Mouse (Mus musculus): ENCODE data around the gene Spata45. TPM values are rescaled to one million over a fixed set of nuclear protein-coding genes. Genes with fewer than 3 reads are reported as not detected.
"Not testable (repeated sequence)": the region's sequence is repeated elsewhere in the genome, so short reads cannot be mapped to it uniquely, and the experiment has no call there.

Spata45 gene
- total RNA-seq, 1 experiment, result 4.6 TPM

- no peak overlapping the region for H3K4me3 ChIP-seq (ENCODE audit: insufficient read depth in 1 of 2, low read depth in 1 of 2, low read length in 2 of 2, poor library complexity in 1 of 2, severe bottlenecking in 1 of 2)
- TF ChIP-seq MAFK (IDR thresholded peaks at IDR 0.05; ENCODE audit: insufficient read depth, low read depth, low read length) (no peak), ZC3H11A (IDR thresholded peaks at IDR 0.05; ENCODE audit: borderline replicate concordance, low read depth, low read length) (no peak), ZNF384 (IDR thresholded peaks at IDR 0.05; ENCODE audit: low read depth, low read length) (no peak), HCFC1 (IDR thresholded peaks at IDR 0.05; ENCODE audit: borderline replicate concordance, insufficient read depth, low read length) (no peak), CHD2 (IDR thresholded peaks at IDR 0.05; ENCODE audit: low read depth, low read length) (no peak)
- no peak overlapping the region for H3K27ac ChIP-seq (ENCODE audit: insufficient read depth, low read depth, low read length, poor library complexity, severe bottlenecking)
- DNase-seq (ENCODE audit: low read depth, low spot score), result no peak
- in situ Hi-C loops (cut with MboI; ENCODE audit: low sequenced_read_pairs in 2 of 2, unreplicated experiment in 2 of 2), result no loop called here
- no peaks in the 10 kb centered on the region for H3K4me1 ChIP-seq (ENCODE audit: control insufficient read depth in 2 of 2, insufficient read depth in 2 of 2, low read length in 2 of 2, poor library complexity in 1 of 2)
- H3K36me3 ChIP-seq (ENCODE audit: control insufficient read depth, insufficient read depth, low read length, poor library complexity, severe bottlenecking), result no peaks in the 10 kb centered on the region; the same call in 1 of the 2 replicates
- no peak overlapping the region for H3K9ac ChIP-seq (ENCODE audit: insufficient read depth, low read depth, low read length, poor library complexity, severe bottlenecking)
- no peaks in the 10 kb centered on the region for H3K9me3 ChIP-seq (ENCODE audit: control insufficient read depth, insufficient read depth, low read depth, low read length)
Measured at GRCm38 (mm10) chr1:191019803-191020202, 16.6 kb upstream of the Spata45 start.

GRCm38 (mm10) chr1:191020217-191020924 lies 16.1 kb upstream of the Spata45 start:
- Histone ChIP-seq H3K36me3 (ENCODE audit: control insufficient read depth, insufficient read depth, low read length, poor library complexity, severe bottlenecking) (no peaks in the 10 kb centered on the region; the same call in 1 of the 2 replicates), H3K9ac (ENCODE audit: insufficient read depth, low read depth, low read length, poor library complexity, severe bottlenecking) (no peak overlapping the region), H3K4me1 (ENCODE audit: control insufficient read depth in 2 of 2, insufficient read depth in 2 of 2, low read length in 2 of 2, poor library complexity in 1 of 2) (no peaks in the 10 kb centered on the region), H3K27ac (ENCODE audit: insufficient read depth, low read depth, low read length, poor library complexity, severe bottlenecking) (no peak overlapping the region), H3K4me3 (ENCODE audit: insufficient read depth in 1 of 2, low read depth in 1 of 2, low read length in 2 of 2, poor library complexity in 1 of 2, severe bottlenecking in 1 of 2) (no peak overlapping the region), H3K9me3 (ENCODE audit: control insufficient read depth, insufficient read depth, low read depth, low read length) (no peaks in the 10 kb centered on the region)
- in situ Hi-C loops (cut with MboI; ENCODE audit: low sequenced_read_pairs in 2 of 2, unreplicated experiment in 2 of 2), result no loop called here
- TF ChIP-seq HCFC1 (IDR thresholded peaks at IDR 0.05; ENCODE audit: borderline replicate concordance, insufficient read depth, low read length), result no peak
- DNase-seq (ENCODE audit: low read depth, low spot score), result no peak

GRCm38 (mm10) chr1:191021016-191021415 lies 15.4 kb upstream of the Spata45 start:
- Histone ChIP-seq H3K4me3 (ENCODE audit: insufficient read depth in 1 of 2, low read depth in 1 of 2, low read length in 2 of 2, poor library complexity in 1 of 2, severe bottlenecking in 1 of 2) (no peak overlapping the region), H3K4me1 (ENCODE audit: control insufficient read depth in 2 of 2, insufficient read depth in 2 of 2, low read length in 2 of 2, poor library complexity in 1 of 2) (no peaks in the 10 kb centered on the region), H3K27ac (ENCODE audit: insufficient read depth, low read depth, low read length, poor library complexity, severe bottlenecking) (no peak overlapping the region), H3K36me3 (ENCODE audit: control insufficient read depth, insufficient read depth, low read length, poor library complexity, severe bottlenecking) (no peaks in the 10 kb centered on the region; the same call in 1 of the 2 replicates), H3K9me3 (ENCODE audit: control insufficient read depth, insufficient read depth, low read depth, low read length) (no peaks in the 10 kb centered on the region), H3K9ac (ENCODE audit: insufficient read depth, low read depth, low read length, poor library complexity, severe bottlenecking) (no peak overlapping the region)
- DNase-seq (ENCODE audit: low read depth, low spot score), result no peak
- in situ Hi-C loops (cut with MboI; ENCODE audit: low sequenced_read_pairs in 2 of 2, unreplicated experiment in 2 of 2), result no loop called here
- TF ChIP-seq CHD2 (IDR thresholded peaks at IDR 0.05; ENCODE audit: low read depth, low read length), result no peak
- no peak for TF ChIP-seq MAFK (IDR thresholded peaks at IDR 0.05; ENCODE audit: insufficient read depth, low read depth, low read length)
- TF ChIP-seq ZC3H11A (IDR thresholded peaks at IDR 0.05; ENCODE audit: borderline replicate concordance, low read depth, low read length), result no peak
- TF ChIP-seq ZNF384 (IDR thresholded peaks at IDR 0.05; ENCODE audit: low read depth, low read length), result no peak
- TF ChIP-seq HCFC1 (IDR thresholded peaks at IDR 0.05; ENCODE audit: borderline replicate concordance, insufficient read depth, low read length), result no peak

GRCm38 (mm10) chr1:191023140-191023539 lies 13.3 kb upstream of the Spata45 start:
- in situ Hi-C loops (cut with MboI; ENCODE audit: low sequenced_read_pairs in 2 of 2, unreplicated experiment in 2 of 2), result no loop called here
- no peak overlapping the region for H3K9ac ChIP-seq (ENCODE audit: insufficient read depth, low read depth, low read length, poor library complexity, severe bottlenecking)
- DNase-seq (ENCODE audit: low read depth, low spot score), result no peak
- TF ChIP-seq HCFC1 (IDR thresholded peaks at IDR 0.05; ENCODE audit: borderline replicate concordance, insufficient read depth, low read length), result no peak
- TF ChIP-seq MAFK (IDR thresholded peaks at IDR 0.05; ENCODE audit: insufficient read depth, low read depth, low read length), result no peak
- H3K36me3 ChIP-seq (ENCODE audit: control insufficient read depth, insufficient read depth, low read length, poor library complexity, severe bottlenecking), result no peaks in the 10 kb centered on the region; the same call in 1 of the 2 replicates
- H3K27ac ChIP-seq (ENCODE audit: insufficient read depth, low read depth, low read length, poor library complexity, severe bottlenecking), result no peak overlapping the region
- no peaks in the 10 kb centered on the region for H3K4me1 ChIP-seq (ENCODE audit: control insufficient read depth in 2 of 2, insufficient read depth in 2 of 2, low read length in 2 of 2, poor library complexity in 1 of 2)
- no peaks in the 10 kb centered on the region for H3K9me3 ChIP-seq (ENCODE audit: control insufficient read depth, insufficient read depth, low read depth, low read length)
- H3K4me3 ChIP-seq (ENCODE audit: insufficient read depth in 1 of 2, low read depth in 1 of 2, low read length in 2 of 2, poor library complexity in 1 of 2, severe bottlenecking in 1 of 2), result no peak overlapping the region

- H3K4me3 ChIP-seq (ENCODE audit: insufficient read depth in 1 of 2, low read depth in 1 of 2, low read length in 2 of 2, poor library complexity in 1 of 2, severe bottlenecking in 1 of 2); in situ Hi-C loops (cut with MboI; ENCODE audit: low sequenced_read_pairs in 2 of 2, unreplicated experiment in 2 of 2); DNase-seq (ENCODE audit: low read depth, low spot score); H3K9me3 ChIP-seq (ENCODE audit: control insufficient read depth, insufficient read depth, low read depth, low read length); H3K27ac ChIP-seq (ENCODE audit: insufficient read depth, low read depth, low read length, poor library complexity, severe bottlenecking); H3K4me1 ChIP-seq (ENCODE audit: control insufficient read depth in 2 of 2, insufficient read depth in 2 of 2, low read length in 2 of 2, poor library complexity in 1 of 2); H3K36me3 ChIP-seq (ENCODE audit: control insufficient read depth, insufficient read depth, low read length, poor library complexity, severe bottlenecking); H3K9ac ChIP-seq (ENCODE audit: insufficient read depth, low read depth, low read length, poor library complexity, severe bottlenecking): not testable (repeated sequence)
Measured at GRCm38 (mm10) chr1:191023806-191024205, 12.6 kb upstream of the Spata45 start.
